Mouse (Mus musculus): ENCODE data around the gene Togaram2. TPM values are rescaled to one million over a fixed set of nuclear protein-coding genes. Genes with fewer than 3 reads are reported as not detected.
"Not testable (repeated sequence)": the region's sequence is repeated elsewhere in the genome, so short reads cannot be mapped to it uniquely, and the experiment has no call there.

Gene Togaram2
- polyA plus RNA-seq, 1 experiment from 2014 or later = 3.4 TPM

DNA sequence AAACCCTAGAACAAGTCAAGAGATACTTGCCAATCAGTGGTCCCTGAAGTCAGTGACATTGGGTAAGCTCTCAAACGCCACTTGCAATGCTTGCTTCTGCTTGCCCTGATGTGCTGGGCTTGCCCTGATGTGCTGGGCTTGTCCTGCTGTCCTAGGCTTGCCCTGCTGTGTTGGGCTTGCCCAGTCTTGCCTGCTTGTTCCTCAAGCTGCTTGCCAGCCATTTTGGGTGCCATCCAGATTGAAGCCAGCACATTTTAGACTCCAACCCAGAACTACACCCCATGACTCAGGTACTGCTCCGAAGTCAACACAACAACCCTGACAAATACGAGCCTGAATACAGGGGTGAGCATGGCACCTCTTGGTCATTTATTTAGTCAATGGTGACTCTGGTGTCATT lies 69.1 kb downstream of the Togaram2 start:
- Histone ChIP-seq H3K27ac (ENCODE audit: low read length) (no peak overlapping the region), H3K4me3 (ENCODE audit: low read length) (no peak overlapping the region), H3K36me3 (ENCODE audit: control insufficient read depth, insufficient read depth, low read length) (no peaks in the 10 kb centered on the region), H3K4me1 (replicated peaks; ENCODE audit: control insufficient read depth, insufficient read depth, low read length) (0 out of 2 replicates have a peak, but pooled peaks cover 4% of the 10 kb centered on the region), H3K27me3 (ENCODE audit: control insufficient read depth, insufficient read depth, low read depth, low read length) (no peaks in the 10 kb centered on the region), H3K9ac (ENCODE audit: low read length) (no peak overlapping the region), H3K9me3 (ENCODE audit: control insufficient read depth, low read length) (no peaks in the 10 kb centered on the region), H3K4me2 (ENCODE audit: low read depth, low read length) (no peak overlapping the region)
- ATAC-seq (ENCODE audit: low read depth) = no peak
- WGBS = 83% methylated on average over 3 of the region's 3 CpGs

DNA sequence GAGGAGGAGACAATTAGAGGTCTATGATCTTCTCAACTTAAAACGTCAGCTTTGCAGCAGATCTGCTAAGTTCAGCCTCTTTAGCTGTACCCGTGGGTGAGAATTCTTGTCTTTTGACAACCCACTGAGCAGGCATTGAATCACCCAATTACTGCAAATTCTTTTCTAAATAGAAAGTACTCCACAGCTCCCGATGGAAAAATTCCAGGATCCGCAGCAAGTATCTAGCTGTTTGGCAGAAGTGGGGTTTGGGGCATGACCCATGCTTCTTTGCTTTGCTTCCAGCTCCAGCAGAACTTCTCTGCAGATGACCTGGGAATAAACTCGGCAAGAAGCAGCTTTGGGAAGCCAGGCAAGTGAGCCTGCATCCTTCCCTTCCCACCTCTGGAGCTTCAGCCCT lies 69.9 kb downstream of the Togaram2 start:
- no peaks in the 10 kb centered on the region for H3K9me3 ChIP-seq (ENCODE audit: control insufficient read depth, low read length)
- no peak overlapping the region for H3K4me2 ChIP-seq (ENCODE audit: low read depth, low read length)
- no peak overlapping the region for H3K4me3 ChIP-seq (ENCODE audit: low read length)
- H3K27ac ChIP-seq (ENCODE audit: low read length) = no peak overlapping the region
- peak; percentile 26; the same call in 1 of the 2 replicates for ATAC-seq (ENCODE audit: low read depth)
- H3K9ac ChIP-seq (ENCODE audit: low read length) = no peak overlapping the region
- 17% methylated on average over 5 of the region's 5 CpGs for WGBS
- no peaks in the 10 kb centered on the region for H3K27me3 ChIP-seq (ENCODE audit: control insufficient read depth, insufficient read depth, low read depth, low read length)
- H3K4me1 ChIP-seq (replicated peaks; ENCODE audit: control insufficient read depth, insufficient read depth, low read length) = 0 out of 2 replicates have a peak, but pooled peaks cover 4% of the 10 kb centered on the region
- no peaks in the 10 kb centered on the region for H3K36me3 ChIP-seq (ENCODE audit: control insufficient read depth, insufficient read depth, low read length)

DNA sequence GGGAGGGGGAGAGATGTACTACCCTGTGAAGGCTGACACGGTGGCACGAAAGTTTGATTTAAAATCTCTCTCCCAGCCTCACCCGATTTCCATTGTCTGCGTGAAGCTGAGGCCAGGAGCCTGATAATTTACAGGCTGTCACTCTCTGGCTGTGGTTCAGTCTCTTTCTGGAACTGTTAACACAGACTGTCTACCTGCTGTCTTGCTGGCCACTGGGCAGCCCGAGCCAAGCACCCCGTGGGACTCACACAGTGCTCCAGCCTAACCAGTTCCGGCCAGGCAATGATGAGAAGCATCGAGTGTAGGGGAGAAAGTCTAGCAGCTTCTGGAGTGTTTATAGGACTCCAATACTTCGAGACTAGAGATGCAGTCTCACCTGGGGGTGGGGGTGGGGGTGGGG lies 73.1 kb downstream of the Togaram2 start:
- Histone ChIP-seq H3K27ac (ENCODE audit: low read length) (no peak overlapping the region), H3K9me3 (ENCODE audit: control insufficient read depth, low read length) (no peaks in the 10 kb centered on the region), H3K27me3 (ENCODE audit: control insufficient read depth, insufficient read depth, low read depth, low read length) (no peaks in the 10 kb centered on the region), H3K36me3 (ENCODE audit: control insufficient read depth, insufficient read depth, low read length) (no peaks in the 10 kb centered on the region), H3K4me1 (replicated peaks; ENCODE audit: control insufficient read depth, insufficient read depth, low read length) (0 out of 2 replicates have a peak, but pooled peaks cover 4% of the 10 kb centered on the region), H3K4me2 (ENCODE audit: low read depth, low read length) (no peak overlapping the region), H3K9ac (ENCODE audit: low read length) (no peak overlapping the region), H3K4me3 (ENCODE audit: low read length) (no peak overlapping the region)
- no peak for ATAC-seq (ENCODE audit: low read depth)
- WGBS = 78% methylated on average over 9 of the region's 9 CpGs

DNA sequence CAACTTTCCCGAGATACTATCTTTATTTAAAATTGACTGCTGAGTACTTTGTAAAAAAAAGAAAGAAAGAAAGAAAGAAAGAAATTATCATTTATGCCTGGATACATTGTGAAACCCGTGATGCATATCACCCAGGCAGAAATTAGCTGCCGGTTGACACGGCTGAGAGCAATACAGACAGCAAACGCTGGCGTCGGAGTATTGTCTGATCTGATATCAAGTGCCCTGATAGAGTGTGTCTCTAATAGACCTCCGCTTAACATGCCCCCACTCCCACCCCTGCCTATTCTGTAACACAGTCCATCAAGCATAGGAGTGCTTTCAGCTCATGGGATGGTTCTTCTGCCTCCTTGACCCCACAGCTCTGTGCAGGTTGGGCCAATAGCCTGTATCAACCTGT lies 74.5 kb downstream of the Togaram2 start:
- 0 out of 2 replicates have a peak, but pooled peaks cover 4% of the 10 kb centered on the region for H3K4me1 ChIP-seq (replicated peaks; ENCODE audit: control insufficient read depth, insufficient read depth, low read length)
- no peaks in the 10 kb centered on the region for H3K36me3 ChIP-seq (ENCODE audit: control insufficient read depth, insufficient read depth, low read length)
- H3K9me3 ChIP-seq (ENCODE audit: control insufficient read depth, low read length) = no peaks in the 10 kb centered on the region
- WGBS = 56% methylated on average over 8 of the region's 8 CpGs
- H3K9ac ChIP-seq (ENCODE audit: low read length) = no peak overlapping the region
- H3K4me3 ChIP-seq (ENCODE audit: low read length) = no peak overlapping the region
- H3K4me2 ChIP-seq (ENCODE audit: low read depth, low read length) = no peak overlapping the region
- H3K27me3 ChIP-seq (ENCODE audit: control insufficient read depth, insufficient read depth, low read depth, low read length) = no peaks in the 10 kb centered on the region
- no peak overlapping the region for H3K27ac ChIP-seq (ENCODE audit: low read length)
- no peak for ATAC-seq (ENCODE audit: low read depth)

DNA sequence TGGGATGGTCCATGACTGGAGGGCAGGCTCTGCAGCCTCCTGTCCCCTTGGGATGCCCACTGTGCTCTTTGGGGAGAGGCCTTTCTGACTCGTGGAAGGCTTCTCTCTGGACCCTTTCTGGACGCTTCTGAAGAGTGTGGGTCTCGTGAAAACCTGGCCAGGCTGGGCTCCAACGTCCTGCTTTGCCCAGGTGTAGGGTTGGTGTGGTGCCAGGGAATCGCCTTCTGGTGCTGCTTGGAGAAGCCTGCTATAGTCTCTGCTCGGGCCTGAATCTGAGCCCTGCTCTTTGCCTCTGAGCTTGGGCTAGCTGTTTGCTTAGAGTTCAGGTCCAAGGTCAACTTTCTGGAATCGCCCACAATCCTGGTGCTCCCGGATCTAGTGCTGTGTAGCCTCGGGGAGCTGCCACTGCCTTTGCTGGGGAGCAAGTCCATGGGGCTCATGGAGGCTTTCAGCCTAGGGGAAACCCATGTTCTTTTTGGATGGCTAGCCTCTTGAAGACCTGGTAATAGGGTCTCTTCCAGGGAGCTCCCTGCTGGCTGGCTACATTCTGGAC lies 76.6 kb downstream of the Togaram2 start:
- no peak overlapping the region for H3K9ac ChIP-seq (ENCODE audit: low read length)
- no peaks in the 10 kb centered on the region for H3K4me1 ChIP-seq (replicated peaks; ENCODE audit: control insufficient read depth, insufficient read depth, low read length)
- no peaks in the 10 kb centered on the region for H3K9me3 ChIP-seq (ENCODE audit: control insufficient read depth, low read length)
- H3K36me3 ChIP-seq (ENCODE audit: control insufficient read depth, insufficient read depth, low read length) = no peaks in the 10 kb centered on the region
- no peak for ATAC-seq (ENCODE audit: low read depth)
- no peaks in the 10 kb centered on the region for H3K27me3 ChIP-seq (ENCODE audit: control insufficient read depth, insufficient read depth, low read depth, low read length)
- H3K27ac ChIP-seq (ENCODE audit: low read length) = no peak overlapping the region
- 68% methylated on average over 9 of the region's 9 CpGs for WGBS
- no peak overlapping the region for H3K4me3 ChIP-seq (ENCODE audit: low read length)
- no peak overlapping the region for H3K4me2 ChIP-seq (ENCODE audit: low read depth, low read length)

DNA sequence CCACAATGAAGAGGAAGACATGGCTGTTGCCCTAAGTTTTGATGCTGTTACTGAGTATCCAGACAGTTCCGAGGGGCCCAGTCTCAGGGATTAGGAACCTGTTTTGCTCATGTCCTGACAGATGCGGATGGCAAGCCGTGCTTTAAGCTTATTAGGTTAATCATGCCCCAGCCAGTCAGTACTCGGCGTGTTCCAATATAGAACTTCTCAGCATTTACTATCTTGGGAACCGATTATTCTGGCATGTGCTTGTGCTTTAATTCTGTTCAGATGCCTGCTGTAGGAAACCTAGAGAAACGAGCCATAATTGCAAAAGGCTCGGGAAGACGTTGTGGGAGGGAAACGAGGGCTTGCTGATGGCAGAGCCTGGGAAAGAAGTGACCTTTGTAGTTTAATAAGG lies 79.8 kb downstream of the Togaram2 start, which contains the start of gene Pcare:
Gene Pcare (minus strand): TSS at position 64 of the 400 bp plus-strand sequence.
- Histone ChIP-seq H3K27ac (ENCODE audit: low read length) (no peak within 1 kb of the TSS), H3K9me3 (ENCODE audit: control insufficient read depth, low read length) (no peaks in the 10 kb centered on the region), H3K4me3 (ENCODE audit: low read length) (no peak within 1 kb of the TSS), H3K36me3 (ENCODE audit: control insufficient read depth, insufficient read depth, low read length) (no peaks in the 10 kb centered on the region), H3K4me1 (replicated peaks; ENCODE audit: control insufficient read depth, insufficient read depth, low read length) (no peaks in the 10 kb centered on the region), H3K27me3 (ENCODE audit: control insufficient read depth, insufficient read depth, low read depth, low read length) (no peaks in the 10 kb centered on the region), H3K4me2 (ENCODE audit: low read depth, low read length) (no peak within 1 kb of the TSS), H3K9ac (ENCODE audit: low read length) (no peak within 1 kb of the TSS)
- ATAC-seq (ENCODE audit: low read depth) = no peak
- 75% methylated on average over 10 of the region's 10 CpGs for WGBS

DNA sequence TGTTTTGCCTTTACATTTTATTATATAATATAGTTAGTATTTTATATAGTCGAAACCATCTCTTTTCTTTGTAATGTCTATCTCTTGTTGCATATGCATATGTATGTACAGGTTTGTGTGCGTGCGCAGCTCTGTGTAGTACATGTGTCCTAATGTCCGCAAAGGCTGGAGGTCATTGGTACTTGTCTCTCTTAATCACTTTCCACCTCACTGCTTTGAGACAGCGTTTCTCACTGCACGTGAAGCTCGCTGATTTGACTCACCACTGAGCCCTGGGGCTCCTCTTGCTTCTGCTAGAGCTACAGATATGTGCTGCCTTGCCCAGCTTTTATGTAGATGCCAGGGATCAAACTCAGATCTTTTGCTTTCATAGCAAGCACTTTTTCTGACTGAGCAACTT lies 87.5 kb downstream of the Togaram2 start:
- H3K4me2 ChIP-seq (ENCODE audit: low read depth, low read length) = no peak overlapping the region
- H3K27me3 ChIP-seq (ENCODE audit: control insufficient read depth, insufficient read depth, low read depth, low read length) = no peaks in the 10 kb centered on the region
- no peak for ATAC-seq (ENCODE audit: low read depth)
- no peak overlapping the region for H3K9ac ChIP-seq (ENCODE audit: low read length)
- no peak overlapping the region for H3K4me3 ChIP-seq (ENCODE audit: low read length)
- H3K36me3 ChIP-seq (ENCODE audit: control insufficient read depth, insufficient read depth, low read length) = no peaks in the 10 kb centered on the region
- H3K9me3 ChIP-seq (ENCODE audit: control insufficient read depth, low read length) = no peaks in the 10 kb centered on the region
- WGBS = 73% methylated on average over 7 of the region's 7 CpGs
- no peaks in the 10 kb centered on the region for H3K4me1 ChIP-seq (replicated peaks; ENCODE audit: control insufficient read depth, insufficient read depth, low read length)
- H3K27ac ChIP-seq (ENCODE audit: low read length) = no peak overlapping the region

DNA sequence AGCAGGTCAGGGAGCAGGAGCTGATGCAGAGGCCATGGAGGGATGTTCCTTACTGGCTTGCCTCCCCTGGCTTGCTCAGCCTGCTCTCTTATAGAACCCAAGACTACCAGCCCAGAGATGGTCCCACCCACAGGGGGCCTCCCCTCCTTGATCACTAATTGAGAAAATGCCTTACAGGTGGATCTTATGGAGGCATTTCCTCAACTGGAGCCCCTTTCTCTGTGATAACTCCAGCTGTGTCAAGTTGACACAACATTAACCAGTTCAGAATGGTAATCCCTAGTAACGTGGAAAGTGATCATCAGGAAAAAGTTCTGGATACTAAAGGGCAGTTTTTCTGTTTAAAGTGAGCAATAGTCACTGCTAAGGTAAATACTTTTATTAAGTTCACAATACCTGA lies 95.1 kb downstream of the Togaram2 start, which contains the start of gene Clip4:
Gene Clip4 (plus strand): TSS at position 301 of the 400 bp plus-strand sequence.
- not testable (repeated sequence) for H3K36me3 ChIP-seq (ENCODE audit: control insufficient read depth, insufficient read depth, low read length); H3K9ac ChIP-seq (ENCODE audit: low read length); H3K4me1 ChIP-seq (replicated peaks; ENCODE audit: control insufficient read depth, insufficient read depth, low read length); H3K27me3 ChIP-seq (ENCODE audit: control insufficient read depth, insufficient read depth, low read depth, low read length); H3K9me3 ChIP-seq (ENCODE audit: control insufficient read depth, low read length); H3K4me3 ChIP-seq (ENCODE audit: low read length); H3K27ac ChIP-seq (ENCODE audit: low read length); H3K4me2 ChIP-seq (ENCODE audit: low read depth, low read length); ATAC-seq (ENCODE audit: low read depth)
- WGBS = 58% methylated on average over 1 of the region's 1 CpGs

DNA sequence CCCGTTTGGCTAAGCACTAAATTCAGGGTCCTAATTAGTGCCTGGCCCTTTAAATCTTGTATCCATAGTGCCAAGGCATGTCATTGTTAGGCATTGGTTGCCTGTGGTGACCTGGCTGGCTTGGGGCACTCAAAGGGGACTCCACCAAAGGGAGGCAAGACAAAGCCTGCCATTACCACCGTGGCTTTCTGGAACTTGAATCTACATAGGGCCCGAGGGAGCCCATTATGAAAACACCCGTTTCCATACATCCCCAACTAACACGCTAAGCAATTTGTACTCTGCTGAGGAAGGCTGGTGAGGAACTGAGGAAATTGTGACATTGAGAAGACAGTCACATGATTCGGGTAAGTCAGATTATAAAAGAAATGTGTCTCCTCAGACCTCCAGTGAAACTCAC lies 96.5 kb downstream of the Togaram2 start:
- H3K9me3 ChIP-seq (ENCODE audit: control insufficient read depth, low read length) = no peaks in the 10 kb centered on the region
- H3K27ac ChIP-seq (ENCODE audit: low read length) = no peak overlapping the region
- ATAC-seq (ENCODE audit: low read depth) = no peak
- H3K4me1 ChIP-seq (replicated peaks; ENCODE audit: control insufficient read depth, insufficient read depth, low read length) = no peaks in the 10 kb centered on the region
- WGBS = 50% methylated on average over 6 of the region's 6 CpGs
- H3K4me2 ChIP-seq (ENCODE audit: low read depth, low read length) = no peak overlapping the region
- H3K9ac ChIP-seq (ENCODE audit: low read length) = no peak overlapping the region
- H3K36me3 ChIP-seq (ENCODE audit: control insufficient read depth, insufficient read depth, low read length) = no peaks in the 10 kb centered on the region
- no peak overlapping the region for H3K4me3 ChIP-seq (ENCODE audit: low read length)
- H3K27me3 ChIP-seq (ENCODE audit: control insufficient read depth, insufficient read depth, low read depth, low read length) = no peaks in the 10 kb centered on the region

DNA sequence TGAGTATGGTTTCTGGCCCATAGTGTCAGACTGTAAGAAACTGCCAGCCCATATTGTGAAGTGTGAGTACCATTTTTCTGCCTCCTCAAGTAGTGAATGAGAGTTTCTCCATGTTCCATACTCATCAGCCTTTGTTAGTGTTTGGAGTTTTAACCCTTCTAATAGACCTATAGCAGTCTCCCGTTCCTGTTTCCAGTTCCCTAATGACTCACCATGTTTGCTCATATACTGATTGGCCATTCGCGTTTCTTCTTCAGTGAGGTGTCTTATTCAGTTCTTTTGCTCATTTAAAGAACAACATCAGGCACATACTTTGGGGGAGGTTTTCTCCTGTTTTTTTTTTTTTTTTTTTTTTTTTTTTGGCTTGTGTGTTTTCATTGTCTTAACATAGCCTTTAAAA lies 97.6 kb downstream of the Togaram2 start:
- Histone ChIP-seq H3K36me3 (ENCODE audit: control insufficient read depth, insufficient read depth, low read length) (no peaks in the 10 kb centered on the region), H3K9ac (ENCODE audit: low read length) (no peak overlapping the region), H3K9me3 (ENCODE audit: control insufficient read depth, low read length) (no peaks in the 10 kb centered on the region), H3K4me3 (ENCODE audit: low read length) (no peak overlapping the region), H3K4me1 (replicated peaks; ENCODE audit: control insufficient read depth, insufficient read depth, low read length) (no peaks in the 10 kb centered on the region), H3K27ac (ENCODE audit: low read length) (no peak overlapping the region), H3K4me2 (ENCODE audit: low read depth, low read length) (no peak overlapping the region), H3K27me3 (ENCODE audit: control insufficient read depth, insufficient read depth, low read depth, low read length) (no peaks in the 10 kb centered on the region)
- no peak for ATAC-seq (ENCODE audit: low read depth)
- WGBS = 82% methylated on average over 3 of the region's 3 CpGs

Data from lung, embryonic 16.5 days (tissue).